ENCODE assay signal across 12 mouse cellular contexts in the genomic region with DNA sequence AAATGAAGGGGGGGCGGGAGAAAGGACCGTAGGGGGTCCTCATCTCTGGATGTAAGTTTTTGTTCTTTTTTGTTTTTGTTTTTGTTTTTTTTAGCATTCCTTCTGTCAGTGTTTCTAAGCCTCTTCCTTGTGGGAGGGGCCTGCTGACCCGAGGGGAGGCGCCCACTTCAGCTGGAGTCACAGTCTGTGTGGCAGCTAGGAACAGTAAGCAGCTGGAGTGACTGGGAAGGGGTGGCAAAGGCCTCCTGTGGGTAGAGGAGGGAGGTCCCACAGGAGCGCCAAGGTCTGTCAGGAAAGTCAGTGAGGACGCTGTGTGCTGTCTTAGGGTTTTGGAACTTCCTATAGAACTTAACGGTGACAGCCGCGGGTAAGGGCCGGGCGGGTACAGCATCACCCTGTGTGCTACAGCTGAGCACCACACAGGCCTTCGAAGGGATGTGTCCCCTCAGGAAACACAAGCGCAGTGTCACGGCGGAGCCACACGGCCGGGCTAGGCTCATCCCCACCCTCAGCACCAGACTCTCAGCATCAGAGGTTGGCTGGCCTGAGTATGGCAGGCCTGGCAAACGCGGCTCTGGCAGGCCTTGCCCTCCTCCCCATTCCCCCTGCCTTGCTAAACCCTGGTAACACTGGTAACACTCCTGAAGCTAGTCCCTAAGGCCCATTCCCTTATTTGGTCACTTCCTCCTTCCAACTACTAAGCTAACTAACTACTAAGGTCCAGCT. TPM values are rescaled to one million over a fixed set of nuclear protein-coding genes. Genes with fewer than 3 reads are reported as not detected.
DNase-seq lines count a peak whose midpoint lies in the region; ATAC-seq and TF ChIP-seq lines count a peak whose summit lies in the region.
"Had no signal": no experiment of that assay in that cellular context is flagged by ENCODE, and none has a peak within 500 bp of the region (broad histone marks: within the 10 kb centered on the region; RNA-seq: fewer than 3 reads in every experiment).

No protein-coding gene starts in this region.

- H3K27ac ChIP-seq in embryonic facial prominence, embryonic 14.5 days (replicated peaks; ENCODE audit: low read depth, low read length) = no peak overlapping the region
- no peak overlapping the region for H3K27ac ChIP-seq in left cerebral cortex, adult 2 months
- H3K27ac ChIP-seq in gastrocnemius, adult 2 months = no peak overlapping the region
- H3K27ac ChIP-seq: macrophage had no signal

- H3K4me3 ChIP-seq in embryonic facial prominence, embryonic 14.5 days (ENCODE audit: low read depth, low read length) = no peak overlapping the region
- no peak overlapping the region for H3K4me3 ChIP-seq in left cerebral cortex, adult 2 months
- no peak overlapping the region for H3K4me3 ChIP-seq in gastrocnemius, adult 2 months

- no peak overlapping the region for H3K4me2 ChIP-seq in embryonic facial prominence, embryonic 14.5 days (ENCODE audit: low read depth, low read length)

- intact Hi-C loops in left cerebral cortex, adult 2 months (cut with DNase I) = no loop called here
- intact Hi-C loops in gastrocnemius, adult 2 months (cut with DNase I) = no loop called here

- H3K36me3 ChIP-seq in embryonic facial prominence, embryonic 14.5 days (ENCODE audit: control insufficient read depth, insufficient read depth, low read length) = no peaks in the 10 kb centered on the region

- no peaks in the 10 kb centered on the region for H3K9me3 ChIP-seq in embryonic facial prominence, embryonic 14.5 days (ENCODE audit: control insufficient read depth, low read length)

- peak; percentile 31 to 42 for DNase-seq in cerebellum, postnatal 10 days
- no peak for DNase-seq in cerebellum, postnatal 25 days
- peak; percentile 43 for DNase-seq in kidney, postnatal 10 days
- no peak for DNase-seq in kidney, postnatal 36 days
- DNase-seq in embryonic facial prominence, embryonic 14.5 days (ENCODE audit: low spot score) = no peak
- no peak for DNase-seq in left cerebral cortex, adult 2 months (ENCODE audit: extremely low spot score in 1 of 2, low spot score in 2 of 2)
- no peak for DNase-seq in gastrocnemius, adult 2 months
- DNase-seq: cerebellum, adult 18-20 months had no signal

- H3K4me1 ChIP-seq in embryonic facial prominence, embryonic 14.5 days (ENCODE audit: control insufficient read depth, insufficient read depth, low read length) = peaks cover 11% of the 10 kb centered on the region; the same call in 1 of the 2 replicates

- TF ChIP-seq CTCF in left cerebral cortex, adult 2 months (IDR thresholded peaks at IDR 0.05) = no peak
- TF ChIP-seq CTCF in gastrocnemius, adult 2 months (IDR thresholded peaks at IDR 0.05) = no peak

- 74% methylated on average over 19 of the region's 19 CpGs for WGBS in embryonic facial prominence, embryonic 14.5 days

- no peak overlapping the region for H3K9ac ChIP-seq in embryonic facial prominence, embryonic 14.5 days (ENCODE audit: low read depth, low read length)

- peak; percentile 44; the same call in 1 of the 2 replicates for ATAC-seq in embryonic facial prominence, embryonic 14.5 days (ENCODE audit: low read depth)
- 0 out of 2 replicates have a peak, but pooled peaks have one; percentile 6 for ATAC-seq in megakaryocyte, adult 5-6 weeks (ENCODE audit: poor library complexity, severe bottlenecking)

- no peaks in the 10 kb centered on the region for H3K27me3 ChIP-seq in embryonic facial prominence, embryonic 14.5 days (replicated peaks; ENCODE audit: control insufficient read depth, insufficient read depth, low read length)

RNA-seq across cellular contexts. Expression of a gene that starts 52.9 kb away (rescaled TPM):
- 0.21 TPM in 1 of 2 replicates, not detected in the other for polyA plus RNA-seq in embryonic facial prominence, embryonic 14.5 days (2014; fragmentation: Nextera tagmentation; extraction: Ambion mirVana)
- not detected in 2 replicates for total RNA-seq in megakaryocyte, adult 5-6 weeks (2015)
- total RNA-seq in megakaryocyte, adult 5-6 weeks (2017) = not detected in 2 replicates
- total RNA-seq in left cerebral cortex, adult 2 months (2021) = not detected
- total RNA-seq in gastrocnemius, adult 2 months (2021) = not detected
- total RNA-seq: gastrocnemius, adult 18-20 months; layer of hippocampus, adult 8-10 months had no signal
- polyA plus RNA-seq: macrophage had no signal

RNA-seq across cellular contexts. Expression of a gene that starts 58.5 kb away (rescaled TPM):
- 34.6 TPM in 2 replicates for polyA plus RNA-seq in embryonic facial prominence, embryonic 14.5 days (2014; fragmentation: Nextera tagmentation; extraction: Ambion mirVana)
- total RNA-seq in megakaryocyte, adult 5-6 weeks (2015) = 8.6 and 8.8 TPM in 2 replicates
- total RNA-seq in megakaryocyte, adult 5-6 weeks (2017) = 8.8 and 11.5 TPM in 2 replicates
- 10 to 100 TPM; 57.0 to 63.6 TPM for total RNA-seq in left cerebral cortex, adult 2 months (2021)
- total RNA-seq in gastrocnemius, adult 2 months (2021) = 10 to 100 TPM; 76.4 to 93.3 TPM

Comparison
In these comparisons a context has a peak if more than half of its experiments do, and no peak if none do; other contexts are left out.
1. DNase-seq: peak in cerebellum, postnatal 10 days (2 of 2) and kidney, postnatal 10 days (single experiment); none in cerebellum, postnatal 25 days (0 of 2), kidney, postnatal 36 days (0 of 2), embryonic facial prominence, embryonic 14.5 days (single experiment), left cerebral cortex, adult 2 months (0 of 2) and gastrocnemius, adult 2 months (single experiment).
2. RNA of a gene that starts 58.5 kb away (total RNA-seq): 76.4 to 93.3 TPM in gastrocnemius, adult 2 months and 57.0 to 63.6 TPM in left cerebral cortex, adult 2 months; 8.6 to 11.5 TPM in megakaryocyte, adult 5-6 weeks; every median in the first group is over 4 times any median in the second.